Mouse (Mus musculus): Measurements from ENCODE around the gene Gm13762. TPM values are rescaled to one million over a fixed set of nuclear protein-coding genes. Genes with fewer than 3 reads are reported as not detected.
"Not testable (repeated sequence)": the region's sequence is repeated elsewhere in the genome, so short reads cannot be mapped to it uniquely, and the experiment has no call there.

Gene Gm13762
- polyA plus RNA-seq (2015; fragmentation: Nextera tagmentation; extraction: Ambion mirVana): not detected in 2 replicates

DNA sequence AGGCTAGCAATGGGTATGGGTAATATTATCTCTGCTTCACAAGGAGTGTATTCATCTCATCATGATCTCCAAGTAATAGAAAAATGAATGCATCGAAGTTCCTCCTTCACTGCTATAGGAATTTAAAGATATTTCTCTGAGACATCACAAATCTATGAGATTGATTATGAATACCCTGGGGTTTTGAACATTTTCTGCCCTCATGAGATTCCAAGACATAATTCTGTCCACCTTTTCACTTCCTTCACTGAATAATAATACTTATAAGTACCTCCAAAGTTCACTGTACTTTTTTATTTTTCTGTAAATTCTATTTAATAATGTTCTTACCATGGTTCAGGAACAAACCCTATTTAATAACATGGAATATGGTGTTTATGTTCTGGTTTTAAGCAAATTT is at the start of gene Gm13762:
TSS of gene Gm13762 (minus strand) at position 101 of the 400 bp plus-strand sequence.
- Histone ChIP-seq H3K9ac (no peak within 1 kb of the TSS), H3K4me2 (replicated peaks) (no peak within 1 kb of the TSS), H3K27ac (no peak within 1 kb of the TSS), H3K36me3 (no peaks in the 10 kb centered on the region), H3K4me1 (replicated peaks) (no peaks in the 10 kb centered on the region), H3K9me3 (no peaks in the 10 kb centered on the region), H3K27me3 (replicated peaks) (no peaks in the 10 kb centered on the region), H3K4me3 (replicated peaks) (no peak within 1 kb of the TSS)
- 85% methylated on average over 1 of the region's 1 CpGs for WGBS
- no peak for ATAC-seq

DNA sequence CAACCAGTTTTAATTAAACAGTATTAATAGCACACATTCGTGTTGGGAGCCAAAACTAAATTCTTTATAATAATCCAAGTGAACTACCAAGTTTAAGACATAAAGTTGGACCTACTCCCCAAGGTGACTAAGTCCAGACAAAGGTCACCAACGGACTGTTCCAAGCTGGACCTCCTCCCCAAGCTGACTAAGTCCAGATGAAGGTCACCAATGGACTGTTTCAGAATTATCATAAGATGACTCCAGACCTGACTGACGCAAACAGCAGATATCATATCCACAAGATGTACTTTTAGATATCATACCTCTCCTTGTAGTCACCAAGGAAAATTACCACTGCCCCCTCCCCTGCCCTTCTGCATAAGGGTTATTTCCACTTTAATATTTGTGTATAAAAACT is 41.4 kb upstream of the Gm13762 start:
- H3K4me1 ChIP-seq (replicated peaks): not testable (repeated sequence)

DNA sequence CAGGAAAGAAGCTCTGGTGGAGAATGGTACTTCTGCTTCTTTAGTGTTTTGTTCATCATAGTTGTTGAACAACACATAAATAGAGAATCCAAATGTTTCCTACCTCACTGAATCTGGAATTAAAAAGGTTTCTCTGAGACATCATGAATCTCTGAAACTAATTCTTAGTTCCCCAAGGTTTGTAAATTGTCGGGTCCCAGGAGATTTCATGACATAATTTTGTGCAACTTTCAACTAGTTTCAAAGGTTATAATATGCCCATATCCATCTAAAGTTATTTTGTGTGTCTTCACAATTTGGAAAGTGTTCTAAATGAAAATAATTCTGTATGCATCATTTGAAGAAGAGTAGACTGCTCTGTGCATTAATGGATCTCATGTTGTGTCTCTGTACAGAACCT is 38.2 kb upstream of the Gm13762 start, which contains the start of gene Olfr1216:
TSS of gene Olfr1216 (minus strand) at position 101 of the 400 bp plus-strand sequence.
- no peak within 1 kb of the TSS for H3K4me3 ChIP-seq (replicated peaks)
- H3K9ac ChIP-seq: no peak within 1 kb of the TSS
- WGBS: 71% methylated on average over 1 of the region's 1 CpGs
- H3K27me3 ChIP-seq (replicated peaks): no peaks in the 10 kb centered on the region
- H3K9me3 ChIP-seq: no peaks in the 10 kb centered on the region
- no peaks in the 10 kb centered on the region for H3K36me3 ChIP-seq
- H3K4me1 ChIP-seq (replicated peaks): no peaks in the 10 kb centered on the region
- H3K27ac ChIP-seq: no peak within 1 kb of the TSS
- no peak for ATAC-seq
- no peak within 1 kb of the TSS for H3K4me2 ChIP-seq (replicated peaks)

More for the DNA sequence above, 41.4 kb upstream of the Gm13762 start:
- 70% methylated on average over 3 of the region's 3 CpGs for WGBS
- not testable (repeated sequence) for H3K36me3 ChIP-seq; H3K9ac ChIP-seq; H3K4me2 ChIP-seq (replicated peaks); H3K9me3 ChIP-seq; H3K27me3 ChIP-seq (replicated peaks); H3K27ac ChIP-seq; H3K4me3 ChIP-seq (replicated peaks); ATAC-seq

- no peak for ATAC-seq
- Histone ChIP-seq H3K4me3 (replicated peaks) (no peak within 1 kb of the TSS), H3K9ac (no peak within 1 kb of the TSS), H3K9me3 (no peaks in the 10 kb centered on the region), H3K4me2 (replicated peaks) (no peak within 1 kb of the TSS), H3K36me3 (no peaks in the 10 kb centered on the region), H3K27ac (no peak within 1 kb of the TSS), H3K4me1 (replicated peaks) (no peaks in the 10 kb centered on the region), H3K27me3 (replicated peaks) (no peaks in the 10 kb centered on the region)
- WGBS: 70% methylated on average over 2 of the region's 2 CpGs
Measured at GRCm38 (mm10) chr2:89006873-89007272, 26.8 kb upstream of the Gm13762 start, which contains the start of gene Olfr1215. TSS of gene Olfr1215 (minus strand) at chr2:89006973.

GRCm38 (mm10) chr2:88992553-88992952 is 12.5 kb upstream of the Gm13762 start, which contains the start of gene Olfr1214:
TSS of gene Olfr1214 (minus strand) at chr2:88992653.
- WGBS: 86% methylated on average over 1 of the region's 1 CpGs
- Histone ChIP-seq H3K4me2 (replicated peaks) (no peak within 1 kb of the TSS), H3K9me3 (no peaks in the 10 kb centered on the region), H3K4me3 (replicated peaks) (no peak within 1 kb of the TSS), H3K36me3 (no peaks in the 10 kb centered on the region), H3K27me3 (replicated peaks) (no peaks in the 10 kb centered on the region), H3K27ac (no peak within 1 kb of the TSS), H3K9ac (no peak within 1 kb of the TSS), H3K4me1 (replicated peaks) (no peaks in the 10 kb centered on the region)
- no peak for ATAC-seq

GRCm38 (mm10) chr2:88953669-88954068 is 26.4 kb downstream of the Gm13762 start, which contains the start of gene Olfr1212:
TSS of gene Olfr1212 (plus strand) at chr2:88953969.
- Histone ChIP-seq H3K4me3 (replicated peaks) (no peak within 1 kb of the TSS), H3K27me3 (replicated peaks) (no peaks in the 10 kb centered on the region), H3K9ac (no peak within 1 kb of the TSS), H3K9me3 (no peaks in the 10 kb centered on the region), H3K27ac (no peak within 1 kb of the TSS), H3K4me2 (replicated peaks) (no peak within 1 kb of the TSS), H3K4me1 (replicated peaks) (no peaks in the 10 kb centered on the region), H3K36me3 (no peaks in the 10 kb centered on the region)
- no peak for ATAC-seq

DNA sequence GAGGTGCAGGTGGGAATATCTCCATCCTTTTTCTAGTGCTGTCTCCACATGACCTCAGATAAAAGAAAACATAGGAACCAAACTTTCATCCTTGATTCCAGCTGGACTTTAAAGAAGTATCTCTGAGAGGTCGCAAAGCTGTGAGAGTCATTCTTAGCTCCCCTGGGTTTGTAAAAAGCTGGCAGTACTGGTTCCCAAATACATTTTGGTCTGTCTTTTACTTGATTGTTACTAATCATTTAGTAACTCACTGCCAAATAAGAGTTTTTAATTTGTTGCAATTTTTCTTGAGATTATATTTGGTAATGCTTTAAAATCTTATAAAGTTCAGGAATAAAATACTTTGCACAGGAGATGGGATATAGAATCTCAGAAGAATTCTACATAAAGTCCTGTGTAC is 42.1 kb downstream of the Gm13762 start, which contains the start of gene Olfr1211:
TSS of gene Olfr1211 (minus strand) at position 101 of the 400 bp plus-strand sequence.
- no peaks in the 10 kb centered on the region for H3K36me3 ChIP-seq
- no peaks in the 10 kb centered on the region for H3K27me3 ChIP-seq (replicated peaks)
- H3K4me3 ChIP-seq (replicated peaks): no peak within 1 kb of the TSS
- no peaks in the 10 kb centered on the region for H3K4me1 ChIP-seq (replicated peaks)
- ATAC-seq: no peak
- H3K27ac ChIP-seq: no peak within 1 kb of the TSS
- WGBS: 93% methylated on average over 1 of the region's 1 CpGs
- H3K4me2 ChIP-seq (replicated peaks): no peak within 1 kb of the TSS
- H3K9ac ChIP-seq: no peak within 1 kb of the TSS
- H3K9me3 ChIP-seq: no peaks in the 10 kb centered on the region

Other genes starting within 250 kb of the Gm13762 start
- gene Olfr1197, start 247.9 kb downstream of the Gm13762 start, polyA plus RNA-seq (2015; fragmentation: Nextera tagmentation; extraction: Ambion mirVana): not detected in 2 replicates
- not detected in 2 replicates for gene Olfr1198, start 228.9 kb downstream of the Gm13762 start, polyA plus RNA-seq (2015; fragmentation: Nextera tagmentation; extraction: Ambion mirVana)
- not detected in 2 replicates for gene Olfr1199, start 219.8 kb downstream of the Gm13762 start, polyA plus RNA-seq (2015; fragmentation: Nextera tagmentation; extraction: Ambion mirVana)
- gene Olfr1200, start 209.8 kb downstream of the Gm13762 start, polyA plus RNA-seq (2015; fragmentation: Nextera tagmentation; extraction: Ambion mirVana): not detected in 2 replicates
- not detected in 2 replicates for gene Olfr1201, start 187.2 kb downstream of the Gm13762 start, polyA plus RNA-seq (2015; fragmentation: Nextera tagmentation; extraction: Ambion mirVana)
- gene Olfr1202, start 165.8 kb downstream of the Gm13762 start, polyA plus RNA-seq (2015; fragmentation: Nextera tagmentation; extraction: Ambion mirVana): not detected in 2 replicates
- not detected in 2 replicates for gene Olfr1205, start 150.5 kb downstream of the Gm13762 start, polyA plus RNA-seq (2015; fragmentation: Nextera tagmentation; extraction: Ambion mirVana)
- not detected in 2 replicates for gene Olfr1204, start 131.0 kb downstream of the Gm13762 start, polyA plus RNA-seq (2015; fragmentation: Nextera tagmentation; extraction: Ambion mirVana)
- gene Olfr1206, start 117.0 kb downstream of the Gm13762 start, polyA plus RNA-seq (2015; fragmentation: Nextera tagmentation; extraction: Ambion mirVana): not detected in 2 replicates
- gene Olfr1208, start 78.0 kb downstream of the Gm13762 start, polyA plus RNA-seq (2015; fragmentation: Nextera tagmentation; extraction: Ambion mirVana): not detected in 2 replicates
- gene Olfr1209, start 65.1 kb downstream of the Gm13762 start, polyA plus RNA-seq (2015; fragmentation: Nextera tagmentation; extraction: Ambion mirVana): not detected in 2 replicates
- not detected in 2 replicates for gene Olfr1211, start 42.2 kb downstream of the Gm13762 start, polyA plus RNA-seq (2015; fragmentation: Nextera tagmentation; extraction: Ambion mirVana)
- not detected in 2 replicates for gene Olfr1212, start 26.3 kb downstream of the Gm13762 start, polyA plus RNA-seq (2015; fragmentation: Nextera tagmentation; extraction: Ambion mirVana)
- gene Olfr1214, start 12.4 kb upstream of the Gm13762 start, polyA plus RNA-seq (2015; fragmentation: Nextera tagmentation; extraction: Ambion mirVana): not detected in 2 replicates
- not detected in 2 replicates for gene Olfr1215, start 26.7 kb upstream of the Gm13762 start, polyA plus RNA-seq (2015; fragmentation: Nextera tagmentation; extraction: Ambion mirVana)
- gene Olfr1216, start 38.1 kb upstream of the Gm13762 start, polyA plus RNA-seq (2015; fragmentation: Nextera tagmentation; extraction: Ambion mirVana): not detected in 2 replicates
- gene Olfr1217, start 51.8 kb upstream of the Gm13762 start, polyA plus RNA-seq (2015; fragmentation: Nextera tagmentation; extraction: Ambion mirVana): not detected in 2 replicates
- not detected in 2 replicates for gene Olfr1218, start 80.9 kb upstream of the Gm13762 start, polyA plus RNA-seq (2015; fragmentation: Nextera tagmentation; extraction: Ambion mirVana)
- gene Olfr1219, start 103.2 kb upstream of the Gm13762 start, polyA plus RNA-seq (2015; fragmentation: Nextera tagmentation; extraction: Ambion mirVana): not detected in 2 replicates
- gene Olfr1220, start 126.6 kb upstream of the Gm13762 start, polyA plus RNA-seq (2015; fragmentation: Nextera tagmentation; extraction: Ambion mirVana): not detected in 2 replicates
- gene Olfr1221, start 137.0 kb upstream of the Gm13762 start, polyA plus RNA-seq (2015; fragmentation: Nextera tagmentation; extraction: Ambion mirVana): not detected in 2 replicates
- not detected in 2 replicates for gene Olfr1222, start 152.8 kb upstream of the Gm13762 start, polyA plus RNA-seq (2015; fragmentation: Nextera tagmentation; extraction: Ambion mirVana)
- gene Olfr1223, start 171.3 kb upstream of the Gm13762 start, polyA plus RNA-seq (2015; fragmentation: Nextera tagmentation; extraction: Ambion mirVana): not detected in 2 replicates
- not detected in 2 replicates for gene Olfr1224-ps1, start 183.8 kb upstream of the Gm13762 start, polyA plus RNA-seq (2015; fragmentation: Nextera tagmentation; extraction: Ambion mirVana)
- gene Olfr1225, start 194.4 kb upstream of the Gm13762 start, polyA plus RNA-seq (2015; fragmentation: Nextera tagmentation; extraction: Ambion mirVana): not detected in 2 replicates
- not detected in 2 replicates for gene Olfr1226, start 219.8 kb upstream of the Gm13762 start, polyA plus RNA-seq (2015; fragmentation: Nextera tagmentation; extraction: Ambion mirVana)

Measured in intestine, embryonic 15.5 days (tissue).